Mouse (Mus musculus): Measurements from ENCODE around the gene Tmco5.

DNA sequence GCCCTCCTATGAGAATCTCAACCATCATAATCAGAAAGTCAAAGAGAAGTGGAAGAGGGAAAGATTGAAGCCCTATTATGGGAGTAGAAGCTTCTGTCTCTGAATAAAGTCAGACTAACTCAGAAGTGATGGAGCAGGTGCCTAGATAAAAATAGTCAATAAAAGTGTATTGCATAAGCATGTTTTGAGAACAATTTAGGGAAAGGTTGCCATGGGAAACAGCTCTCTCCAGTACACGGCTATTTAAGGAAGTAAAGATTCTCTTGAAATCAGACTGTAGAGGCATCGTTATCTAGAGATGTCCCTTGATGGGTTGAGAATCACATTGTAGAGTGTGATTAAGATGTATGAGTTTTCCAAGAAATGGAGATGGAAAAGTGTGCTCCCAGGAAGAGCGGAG, 1.2 kb downstream of the Tmco5 start:
- TF ChIP-seq CTCF (IDR thresholded peaks at IDR 0.05; ENCODE audit: low read depth) (no peak), EP300 (IDR thresholded peaks at IDR 0.05; ENCODE audit: low read depth) (no peak)

Data from liver, postnatal 0 days (tissue).